Mouse (Mus musculus) mouse trophoblast stem cell (cell line): ENCODE results near the gene Olfr814.
"Not testable (repeated sequence)": the region's sequence is repeated elsewhere in the genome, so short reads cannot be mapped to it uniquely, and the experiment has no call there.

Experiments
- in situ Hi-C, 2 experiments: fragments of 300-500 bp; cut with MseI, MboI; formaldehyde crosslinking; loops; 2 replicates in 1 of 2; 3 replicates in 1 of 2; pipeline ENCODE4 v1.15.1; 2025

Gene Olfr814

DNA sequence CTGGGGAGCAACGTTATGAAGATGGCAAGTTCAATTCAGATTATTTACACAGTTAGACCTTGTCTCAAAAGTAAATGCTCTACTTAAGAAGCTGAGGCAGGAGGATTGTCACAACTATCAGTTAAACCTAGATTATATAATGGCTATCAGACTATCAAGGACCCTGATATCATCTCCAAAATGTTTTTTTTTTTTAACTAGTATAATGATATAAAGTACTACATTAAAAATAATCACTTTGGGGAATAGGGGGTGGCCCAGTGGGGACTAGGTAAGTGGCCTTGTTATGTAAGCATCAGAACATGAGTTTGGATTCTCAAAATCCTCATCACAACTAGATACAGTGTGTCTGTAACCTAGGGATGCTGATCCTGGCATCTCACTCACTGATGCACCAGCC, at the start of gene Olfr814:
TSS of gene Olfr814 (minus strand) at position 101 of the 400 bp plus-strand sequence.
- in situ Hi-C loops: not testable (repeated sequence)

DNA sequence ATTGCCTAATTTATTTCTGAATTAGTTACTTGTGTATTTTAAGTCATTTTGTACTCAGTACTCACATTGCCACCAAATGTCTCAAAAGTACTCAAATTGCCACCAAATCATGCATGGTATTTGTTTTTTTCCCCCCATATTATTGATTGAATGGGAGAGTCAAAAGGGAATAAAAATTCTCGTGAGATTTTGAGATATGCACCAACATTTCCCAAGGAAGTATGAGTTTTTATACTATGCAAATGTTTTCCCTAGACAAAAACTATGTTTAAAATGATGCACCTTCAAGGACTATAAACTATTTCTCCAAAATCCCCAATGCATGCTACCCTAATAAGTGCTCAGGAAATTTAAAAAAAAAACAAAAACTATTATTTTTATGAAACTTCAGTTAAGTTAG, 35.8 kb upstream of the Olfr814 start, which contains the start of gene Olfr816:
TSS of gene Olfr816 (minus strand) at position 101 of the 400 bp plus-strand sequence.
- in situ Hi-C loops: no loop called here

DNA sequence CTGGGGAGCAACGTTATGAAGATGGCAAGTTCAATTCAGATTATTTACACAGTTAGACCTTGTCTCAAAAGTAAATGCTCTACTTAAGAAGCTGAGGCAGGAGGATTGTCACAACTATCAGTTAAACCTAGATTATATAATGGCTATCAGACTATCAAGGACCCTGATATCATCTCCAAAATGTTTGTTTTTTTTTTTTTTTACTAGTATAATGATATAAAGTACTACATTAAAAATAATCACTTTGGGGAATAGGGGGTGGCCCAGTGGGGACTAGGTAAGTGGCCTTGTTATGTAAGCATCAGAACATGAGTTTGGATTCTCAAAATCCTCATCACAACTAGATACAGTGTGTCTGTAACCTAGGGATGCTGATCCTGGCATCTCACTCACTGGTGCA, 26.1 kb upstream of the Olfr814 start, which contains the start of gene Olfr815:
TSS of gene Olfr815 (minus strand) at position 101 of the 400 bp plus-strand sequence.
- in situ Hi-C loops: not testable (repeated sequence)

DNA sequence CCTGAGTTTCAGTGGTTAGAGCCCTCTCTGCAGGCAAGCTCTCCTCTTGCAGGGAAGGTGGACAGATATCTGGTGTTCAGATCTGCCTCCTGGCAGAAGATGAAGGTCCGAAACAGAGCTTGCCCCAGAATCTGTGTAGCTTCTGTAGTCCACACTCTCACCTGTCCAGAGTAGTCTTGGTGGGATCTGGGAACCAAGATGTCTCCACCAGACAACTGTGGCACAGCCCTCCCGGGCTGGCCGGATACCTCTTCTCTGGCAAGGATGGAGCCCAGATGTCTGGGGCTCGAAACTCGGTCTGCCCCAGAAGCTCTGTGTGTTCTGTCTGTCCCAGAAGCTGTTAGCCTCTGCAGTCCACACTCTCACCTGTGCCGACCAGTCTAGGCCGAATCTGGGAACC, 6.3 kb upstream of the Olfr814 start:
- in situ Hi-C loops: no loop called here

DNA sequence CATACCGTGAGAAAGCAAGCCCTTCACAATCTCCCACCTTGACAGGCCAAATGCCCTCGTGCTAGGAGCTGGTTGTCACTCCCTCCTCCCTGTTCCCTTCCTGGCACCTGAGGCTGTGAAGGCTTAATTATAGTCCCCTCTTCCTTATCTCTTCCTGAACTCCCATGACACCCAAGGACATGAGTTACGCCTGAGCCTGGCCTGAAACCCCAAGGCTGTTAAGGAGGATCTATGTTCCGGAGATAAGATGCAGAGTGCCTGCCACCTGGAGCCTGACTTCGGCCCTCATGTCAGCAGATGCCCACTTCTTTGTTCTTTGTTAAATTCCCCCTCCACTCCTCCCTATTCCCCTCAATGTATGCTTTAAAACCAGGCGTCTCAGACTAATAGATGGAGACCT, 5.8 kb upstream of the Olfr814 start:
- in situ Hi-C loops: not testable (repeated sequence)

DNA sequence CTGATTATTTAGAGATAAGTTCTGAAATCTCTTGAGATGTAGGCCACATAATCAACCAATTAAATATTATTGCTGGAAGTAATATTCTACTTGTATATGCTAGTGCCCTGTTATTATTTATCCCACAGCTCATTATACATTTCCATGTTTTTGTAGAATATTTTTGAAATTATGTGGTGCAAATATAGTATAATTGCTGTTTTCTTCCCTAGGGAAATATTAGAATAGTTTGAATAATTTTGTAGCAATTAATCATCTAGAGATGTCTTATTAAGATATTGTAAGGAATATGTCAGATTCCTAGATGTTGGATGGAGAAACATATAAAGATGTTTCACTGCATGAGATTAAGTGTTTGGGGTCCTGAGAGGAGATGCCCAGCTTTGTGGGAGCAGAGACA, 24.6 kb downstream of the Olfr814 start, which contains the start of gene Olfr813:
TSS of gene Olfr813 (plus strand) at position 301 of the 400 bp plus-strand sequence.
- in situ Hi-C loops: no loop called here

DNA sequence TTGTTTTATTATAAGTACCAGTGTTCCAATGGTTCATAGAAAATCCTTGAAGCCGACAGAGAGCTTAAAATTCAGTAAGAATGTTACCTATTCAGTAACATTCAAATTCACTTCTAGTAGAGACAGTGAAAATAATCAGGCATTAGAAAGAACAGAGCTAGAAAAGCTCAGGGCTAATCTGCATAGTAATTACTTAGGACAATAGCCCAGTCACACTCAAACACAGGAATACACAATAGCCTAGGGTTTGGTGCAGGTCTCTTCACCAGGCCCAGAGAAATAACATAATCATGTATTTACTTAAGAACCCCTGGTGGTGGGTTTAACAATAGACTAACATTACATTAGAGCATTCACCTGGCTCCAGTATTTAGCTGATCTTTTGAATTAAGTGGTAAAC, 32.3 kb downstream of the Olfr814 start:
- in situ Hi-C loops: no loop called here

DNA sequence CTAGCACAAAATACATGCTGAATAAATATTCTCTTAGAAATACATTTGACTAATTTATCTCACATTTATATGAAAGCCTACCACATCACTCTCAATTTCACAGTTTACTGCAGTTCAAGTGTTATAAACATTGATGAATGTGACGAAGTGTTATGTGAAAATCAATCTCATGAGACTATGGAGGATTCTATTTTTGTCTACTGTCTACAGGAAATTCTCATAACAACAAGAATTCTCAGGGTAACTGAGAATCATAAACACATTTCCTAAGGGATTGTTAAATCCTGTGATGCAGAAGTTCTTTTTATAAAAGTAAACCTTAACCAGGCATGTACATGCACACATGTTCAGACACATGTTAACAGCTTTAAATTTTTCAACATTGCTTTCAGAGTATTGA, 33.7 kb downstream of the Olfr814 start, which contains the start of gene Olfr812:
TSS of gene Olfr812 (minus strand) at position 101 of the 400 bp plus-strand sequence.
- in situ Hi-C loops: no loop called here
